Mouse (Mus musculus): ENCODE results near the gene Atp13a1.

GRCm38 (mm10) chr8:69758316-69758715, 32.6 kb upstream of the Atp13a1 start:
- no peak for TF ChIP-seq ZKSCAN1 (IDR thresholded peaks at IDR 0.05; ENCODE audit: borderline replicate concordance, low read depth, low read length)
- TF ChIP-seq USF1 (IDR thresholded peaks at IDR 0.05; ENCODE audit: low read depth, low read length) = no peak
- TF ChIP-seq POLR2A (IDR thresholded peaks at IDR 0.05; ENCODE audit: low read depth, low read length) = no peak
- no peak for TF ChIP-seq ZNF384 (IDR thresholded peaks at IDR 0.05; ENCODE audit: low read depth, low read length)
- no peak for TF ChIP-seq MXI1 (IDR thresholded peaks at IDR 0.05; ENCODE audit: low read depth, low read length)
- no peak for TF ChIP-seq MEF2A (IDR thresholded peaks at IDR 0.05; ENCODE audit: borderline replicate concordance, low read depth, low read length)

Data from CH12.LX (cell line).